Mouse (Mus musculus): ENCODE measurements around the gene Cwh43.

DNA sequence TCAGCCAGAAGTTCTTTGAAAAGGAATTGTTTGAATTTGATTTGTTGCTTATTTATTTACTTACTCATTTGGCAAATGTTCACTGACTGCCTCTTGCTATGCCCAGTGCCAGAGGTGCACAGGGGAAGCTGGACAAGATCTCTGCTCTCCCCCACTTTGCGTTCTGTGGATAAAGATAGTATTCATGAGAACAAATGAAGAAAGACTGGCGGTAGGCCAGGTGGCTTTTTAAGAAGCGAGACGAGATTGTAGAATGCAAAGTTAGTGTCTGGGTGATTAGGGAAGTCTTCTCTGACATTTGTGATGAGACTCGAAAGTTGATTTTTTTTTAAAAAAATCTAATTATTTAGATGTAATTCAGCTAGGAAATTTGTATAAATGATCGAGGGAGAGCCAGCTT lies 20.9 kb downstream of the Cwh43 start:
- TF ChIP-seq CTCF (conservative IDR thresholded peaks at IDR 0.05; ENCODE audit: insufficient read depth, insufficient read length, low read depth, low read length) (no peak), POLR2A (IDR thresholded peaks at IDR 0.05; ENCODE audit: low read depth, low read length) (no peak)
